Mouse (Mus musculus) megakaryocyte, embryonic 14.5 days (primary cell): ENCODE measurements around the gene Gm45234.

ENCODE experiments used
- FLI1 ChIP-seq: IDR thresholded peaks from 2 replicates; pipeline ENCODE4 v1.6.1; 2012; ENCODE audit warnings: low read length, inconsistent platforms, mixed read lengths
- GATA1 ChIP-seq: IDR thresholded peaks from 3 replicates; pipeline ENCODE4 v1.6.1; 2012; ENCODE audit warnings: mixed read lengths, low read length, inconsistent platforms, borderline replicate concordance

DNA sequence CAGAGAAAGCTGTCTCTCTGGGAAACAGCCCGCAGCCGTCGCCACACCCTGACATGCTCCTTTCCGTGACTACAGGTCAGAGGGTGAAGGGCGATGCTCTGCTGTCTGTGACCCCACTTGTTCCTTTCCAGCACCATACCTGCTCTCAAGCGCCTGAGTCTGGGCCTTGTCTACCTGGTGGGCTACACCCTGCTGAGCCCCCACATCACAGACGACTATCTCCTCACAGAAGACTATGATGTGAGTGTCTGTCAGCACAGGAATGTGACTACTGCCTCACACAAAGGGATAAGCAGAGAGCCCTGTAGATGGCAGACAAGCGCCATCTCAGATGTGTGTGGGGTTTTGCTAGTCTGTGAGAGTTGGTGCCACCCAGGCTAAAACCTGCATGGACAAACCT is 54.5 kb downstream of the Gm45234 start:
- TF ChIP-seq GATA1 (no peak), FLI1 (no peak)
